Mouse (Mus musculus) kidney, adult 2 months (tissue): ENCODE data around the gene Cdc42se1.

ENCODE experiments used
- CTCF ChIP-seq: fragments of 200-500 bp; conservative IDR thresholded peaks from 2 replicates; pipeline ENCODE4 v1.5.1; 2011; ENCODE audit warnings: low read depth, mild to moderate bottlenecking, control low read depth, low read length, moderate library complexity, mixed read lengths; ENCODE audit not compliant: insufficient read depth, insufficient read length
- POLR2A ChIP-seq: fragments of 200-500 bp; IDR thresholded peaks from one replicate; pipeline ENCODE4 v1.6.1; 2011; ENCODE audit warnings: low read depth, low read length, control low read depth

GRCm38 (mm10) chr3:95261975-95262374, 33.4 kb downstream of the Cdc42se1 start:
- TF ChIP-seq CTCF (no peak), POLR2A (no peak)
